Mouse (Mus musculus): Measurements from ENCODE around the gene Hoxc6. TPM values are rescaled to one million over a fixed set of nuclear protein-coding genes. Genes with fewer than 3 reads are reported as not detected.

Hoxc6 gene
- total and polyA plus RNA-seq, 3 experiments, result 0.42 to 4.5 (median 0.79) TPM

GRCm38 (mm10) chr15:102977423-102977974, 20.6 kb upstream of the Hoxc6 start:
- Histone ChIP-seq H3K4me1 (ENCODE audit: control insufficient read depth in 1 of 2, insufficient read depth in 2 of 2) (peaks cover 2 to 20% of the 10 kb centered on the region in 2 experiments; a peak in 2 of 4 replicates), H3K27me3 (replicated peaks) (peaks cover 92% of the 10 kb centered on the region)
- no peak for DNase-seq (ENCODE audit: extremely low read depth)

DNA sequence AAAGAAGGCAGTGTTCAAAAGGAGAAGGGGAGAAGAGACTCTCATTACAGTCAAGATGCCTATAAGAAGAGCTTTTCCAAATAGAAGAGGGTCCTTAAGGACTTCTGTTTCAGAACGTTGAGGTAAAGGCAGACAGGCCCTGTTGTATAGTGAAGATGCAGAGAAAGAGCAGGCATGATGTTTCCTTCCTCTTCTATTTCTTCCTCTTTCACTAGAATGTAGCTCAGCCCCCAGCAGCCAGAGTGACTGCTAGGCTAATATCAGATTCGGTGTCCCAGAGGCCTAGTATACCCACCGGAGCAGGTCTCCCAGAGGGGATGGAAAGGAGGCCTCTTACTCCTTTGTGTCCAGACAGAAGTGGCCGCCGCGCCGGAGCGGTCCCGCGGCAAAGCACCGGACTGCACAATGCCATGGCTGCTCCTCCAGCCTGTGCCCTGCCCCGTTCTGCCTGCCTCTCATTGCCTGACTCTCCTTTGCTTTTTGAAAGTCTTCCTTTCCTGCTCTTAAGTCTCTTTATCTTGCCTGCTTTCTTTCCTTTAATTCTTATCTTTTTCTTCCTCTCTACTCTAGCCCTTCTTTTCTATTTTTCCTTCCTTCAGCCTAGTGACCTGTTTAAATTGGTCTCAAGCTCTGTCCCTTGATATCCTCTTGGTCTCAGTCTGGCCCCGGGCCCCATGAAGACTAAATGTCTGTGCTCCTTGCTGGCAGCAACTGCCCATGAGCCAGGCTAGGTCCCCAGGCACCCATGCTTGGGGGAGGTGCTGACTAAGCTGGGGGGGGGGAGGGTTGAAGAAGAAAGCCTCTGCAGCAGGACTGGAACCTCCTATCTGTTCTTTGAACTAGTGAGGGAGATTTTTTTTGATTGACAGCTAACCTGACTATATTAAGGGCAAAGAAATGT, 19.2 kb upstream of the Hoxc6 start:
- DNase-seq (ENCODE audit: extremely low read depth), result no peak
- in situ Hi-C loops (cut with MboI; ENCODE audit: low pct_ligation_motif_present, low pct_unique_long_range_greater_than_20kb, low sequenced_read_pairs), result no loop called here
- Histone ChIP-seq H3K4me1 (ENCODE audit: control insufficient read depth in 1 of 2, insufficient read depth in 2 of 2) (peaks cover 2 to 20% of the 10 kb centered on the region in 2 experiments; a peak in 3 of 4 replicates), H3K27ac (ENCODE audit: insufficient read depth, low read depth) (no peak overlapping the region), H3K79me2 (replicated peaks; ENCODE audit: control insufficient read depth, extremely low read depth, insufficient read depth, poor library complexity, severe bottlenecking) (no peaks in the 10 kb centered on the region), H3K4me3 (replicated peaks in 1 of 3; ENCODE audit: low read depth in 2 of 3, low read length in 2 of 3, poor library complexity in 1 of 3) (no peak overlapping the region), H3K27me3 (replicated peaks) (peaks cover 92% of the 10 kb centered on the region), H3K9me3 (replicated peaks; ENCODE audit: low read length) (no peaks in the 10 kb centered on the region), H3K36me3 (replicated peaks in 1 of 2; ENCODE audit: control insufficient read depth in 1 of 2, insufficient read depth in 1 of 2, low read length in 1 of 2) (no peaks in the 10 kb centered on the region), H3K9ac (ENCODE audit: insufficient read depth, low read depth) (no peak overlapping the region), H3K4me2 (ENCODE audit: insufficient read depth, low read depth, poor library complexity, severe bottlenecking) (no peak overlapping the region)
- TF ChIP-seq IRF4 (IDR thresholded peaks at IDR 0.05; ENCODE audit: low read depth, low read length) (no peak), JUN (IDR thresholded peaks at IDR 0.05; ENCODE audit: insufficient read depth, low read depth, low read length) (no peak), SMC3 (IDR thresholded peaks at IDR 0.05; ENCODE audit: low read depth, low read length) (no peak), HCFC1 (IDR thresholded peaks at IDR 0.05; ENCODE audit: low read depth, low read length) (no peak), ZC3H11A (IDR thresholded peaks at IDR 0.05; ENCODE audit: low read depth, low read length) (no peak), PAX5 (IDR thresholded peaks at IDR 0.05; ENCODE audit: low read length) (no peak), BHLHE40 (IDR thresholded peaks at IDR 0.05; ENCODE audit: low read depth, low read length) (no peak)
- dilution Hi-C loops (cut with MboI; ENCODE audit: extremely low pct_ligation_motif_present, extremely low pct_unique_long_range_greater_than_20kb, low sequenced_read_pairs), result no loop called here

More at GRCm38 (mm10) chr15:102977423-102977974, 20.6 kb upstream of the Hoxc6 start:
- H3K27ac ChIP-seq (ENCODE audit: insufficient read depth, low read depth), result no peak overlapping the region
- H3K9me3 ChIP-seq (replicated peaks; ENCODE audit: low read length), result no peaks in the 10 kb centered on the region
- H3K9ac ChIP-seq (ENCODE audit: insufficient read depth, low read depth), result no peak overlapping the region
- in situ Hi-C loops (cut with MboI; ENCODE audit: low pct_ligation_motif_present, low pct_unique_long_range_greater_than_20kb, low sequenced_read_pairs), result no loop called here
- H3K4me2 ChIP-seq (ENCODE audit: insufficient read depth, low read depth, poor library complexity, severe bottlenecking), result no peak overlapping the region
- no peaks in the 10 kb centered on the region for H3K36me3 ChIP-seq (replicated peaks in 1 of 2; ENCODE audit: control insufficient read depth in 1 of 2, insufficient read depth in 1 of 2, low read length in 1 of 2)
- TF ChIP-seq SMC3 (IDR thresholded peaks at IDR 0.05; ENCODE audit: low read depth, low read length), result no peak
- no peak for TF ChIP-seq CTCF (conservative IDR thresholded peaks at IDR 0.05 in 1 of 2, IDR thresholded peaks at IDR 0.05 in 1 of 2; ENCODE audit: low read depth in 2 of 2, low read length in 2 of 2)
- no peak for TF ChIP-seq POLR2A (IDR thresholded peaks at IDR 0.05; ENCODE audit: low read depth, low read length)
- TF ChIP-seq ZC3H11A (IDR thresholded peaks at IDR 0.05; ENCODE audit: low read depth, low read length), result no peak
- no peak for TF ChIP-seq HCFC1 (IDR thresholded peaks at IDR 0.05; ENCODE audit: low read depth, low read length)
- no peak for TF ChIP-seq BHLHE40 (IDR thresholded peaks at IDR 0.05; ENCODE audit: low read depth, low read length)
- TF ChIP-seq KAT2A (IDR thresholded peaks at IDR 0.05; ENCODE audit: insufficient replicate concordance, low read length), result no peak
- no peak for TF ChIP-seq GABPA (IDR thresholded peaks at IDR 0.05; ENCODE audit: insufficient replicate concordance, low read depth, low read length)
- no peak for TF ChIP-seq RAD21 (IDR thresholded peaks at IDR 0.05; ENCODE audit: low read depth, low read length)
- no peak for TF ChIP-seq TBP (conservative IDR thresholded peaks at IDR 0.05; ENCODE audit: low read depth, low read length)
- no peak for TF ChIP-seq ZNF384 (IDR thresholded peaks at IDR 0.05; ENCODE audit: low read depth, low read length)
- TF ChIP-seq UBTF (IDR thresholded peaks at IDR 0.05; ENCODE audit: low read depth, low read length), result no peak
- TF ChIP-seq TCF12 (IDR thresholded peaks at IDR 0.05; ENCODE audit: low read depth, low read length), result no peak
- TF ChIP-seq CHD1 (IDR thresholded peaks at IDR 0.05; ENCODE audit: low read depth, low read length), result no peak
- TF ChIP-seq E2F4 (IDR thresholded peaks at IDR 0.05; ENCODE audit: insufficient replicate concordance, low read depth, low read length), result no peak
- TF ChIP-seq MAFK (IDR thresholded peaks at IDR 0.05; ENCODE audit: insufficient replicate concordance, low read length), result no peak
- dilution Hi-C loops (cut with MboI; ENCODE audit: extremely low pct_ligation_motif_present, extremely low pct_unique_long_range_greater_than_20kb, low sequenced_read_pairs), result no loop called here
- H3K79me2 ChIP-seq (replicated peaks; ENCODE audit: control insufficient read depth, extremely low read depth, insufficient read depth, poor library complexity, severe bottlenecking), result no peaks in the 10 kb centered on the region
- no peak overlapping the region for H3K4me3 ChIP-seq (replicated peaks in 1 of 3; ENCODE audit: low read depth in 2 of 3, low read length in 2 of 3, poor library complexity in 1 of 3)
